Comparison of ENCODE assay signal across 10 mouse cellular contexts in the genomic region with DNA sequence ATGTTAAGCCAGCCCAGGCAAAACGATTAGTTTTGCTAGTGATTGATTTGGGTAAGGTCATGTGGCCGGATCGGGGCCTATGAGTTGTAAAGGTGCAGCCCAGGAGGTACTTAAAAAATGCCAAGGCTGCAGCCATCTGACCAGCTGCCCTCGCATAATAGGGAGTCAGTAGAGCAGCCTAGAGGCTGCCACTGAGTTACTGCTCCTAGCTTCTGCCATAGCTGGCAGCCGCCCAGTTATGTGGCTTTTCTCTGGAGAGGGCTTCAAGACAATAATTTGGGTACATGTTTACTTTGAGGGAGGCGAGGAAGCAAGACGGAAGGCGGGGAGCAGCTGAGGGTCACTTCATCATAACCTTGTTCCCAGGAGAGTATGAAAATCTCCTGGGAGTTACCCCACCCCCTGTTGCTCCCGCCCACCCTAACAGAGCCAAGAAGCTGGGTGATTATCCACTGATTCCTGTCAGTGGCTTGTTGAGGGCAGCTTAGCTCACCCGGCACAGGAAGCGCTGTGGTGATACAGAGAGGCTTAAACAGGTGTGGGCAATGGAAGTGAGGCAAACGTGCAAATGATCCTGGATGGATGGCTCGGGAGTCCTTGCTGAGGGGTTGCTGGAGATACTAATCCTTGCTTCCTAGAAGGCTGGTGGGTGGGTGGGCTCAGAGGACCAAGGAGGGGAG. TPM values are rescaled to one million over a fixed set of nuclear protein-coding genes. Genes with fewer than 3 reads are reported as not detected.
DNase-seq lines count a peak whose midpoint lies in the region; ATAC-seq and TF ChIP-seq lines count a peak whose summit lies in the region.
"Had no signal": no experiment of that assay in that cellular context is flagged by ENCODE, and none has a peak within 500 bp of the region (broad histone marks: within the 10 kb centered on the region; RNA-seq: fewer than 3 reads in every experiment).

No protein-coding gene starts in this region.

- 54% methylated on average over 13 of the region's 13 CpGs for WGBS in heart, embryonic 15.5 days
- WGBS in midbrain, embryonic 13.5 days: 34% methylated on average over 13 of the region's 13 CpGs
- 24% methylated on average over 13 of the region's 13 CpGs for WGBS in midbrain, embryonic 14.5 days
- WGBS in limb, embryonic 10.5 days: 45% methylated on average over 13 of the region's 13 CpGs

- no peaks in the 10 kb centered on the region for H3K79me2 ChIP-seq in myocyte (ENCODE audit: control insufficient read depth, insufficient read depth)

- no peak overlapping the region for H3K9ac ChIP-seq in heart, embryonic 15.5 days
- H3K9ac ChIP-seq in midbrain, embryonic 13.5 days (replicated peaks): no peak overlapping the region
- H3K9ac ChIP-seq in midbrain, embryonic 14.5 days (replicated peaks; ENCODE audit: low read length): no peak overlapping the region

- H3K27me3 ChIP-seq in heart, embryonic 15.5 days: 0 out of 2 replicates have a peak, but pooled peaks cover 3% of the 10 kb centered on the region
- no peaks in the 10 kb centered on the region for H3K27me3 ChIP-seq in midbrain, embryonic 13.5 days
- H3K27me3 ChIP-seq in midbrain, embryonic 14.5 days (ENCODE audit: control insufficient read depth, insufficient read depth, low read length): no peaks in the 10 kb centered on the region
- H3K27me3 ChIP-seq in limb, embryonic 10.5 days (ENCODE audit: low read depth, poor library complexity, severe bottlenecking): no peaks in the 10 kb centered on the region
- peaks cover 19% of the 10 kb centered on the region for H3K27me3 ChIP-seq in myocyte (ENCODE audit: control insufficient read depth, insufficient read depth, insufficient read length)

- 0 out of 2 replicates have a peak, but pooled peaks have one; percentile 3 for ATAC-seq in heart, embryonic 15.5 days (replicated peaks; ENCODE audit: insufficient number of reproducible peaks, insufficient read depth, low FRiP score, low read depth)
- no peak for ATAC-seq in midbrain, embryonic 13.5 days
- no peak for ATAC-seq in midbrain, embryonic 14.5 days (ENCODE audit: low FRiP score, low TSS enrichment)

- H3ac ChIP-seq in myocyte (ENCODE audit: control insufficient read depth, insufficient read length): no peak overlapping the region

- intact Hi-C loops in heart, postnatal 10 days (cut with DNase I): no loop called here

- no peak overlapping the region for H3K4me3 ChIP-seq in heart, embryonic 15.5 days
- no peak overlapping the region for H3K4me3 ChIP-seq in midbrain, embryonic 13.5 days (replicated peaks)
- no peak overlapping the region for H3K4me3 ChIP-seq in midbrain, embryonic 14.5 days (replicated peaks; ENCODE audit: low read depth, low read length)
- H3K4me3 ChIP-seq in limb, embryonic 10.5 days: no peak overlapping the region
- H3K4me3 ChIP-seq in myocyte: no peak overlapping the region

- H3K4me2 ChIP-seq in heart, embryonic 15.5 days: no peak overlapping the region
- no peak overlapping the region for H3K4me2 ChIP-seq in midbrain, embryonic 13.5 days (replicated peaks)
- no peak overlapping the region for H3K4me2 ChIP-seq in midbrain, embryonic 14.5 days (ENCODE audit: low read length)
- peak overlapping the region; percentile 64 for H3K4me2 ChIP-seq in myocyte (ENCODE audit: low read depth)

- H3K36me3 ChIP-seq in heart, embryonic 15.5 days: no peaks in the 10 kb centered on the region
- H3K36me3 ChIP-seq in midbrain, embryonic 13.5 days: no peaks in the 10 kb centered on the region
- H3K36me3 ChIP-seq in midbrain, embryonic 14.5 days (ENCODE audit: control insufficient read depth, insufficient read depth, low read length): no peaks in the 10 kb centered on the region
- H3K36me3 ChIP-seq in limb, embryonic 10.5 days: no peaks in the 10 kb centered on the region
- no peaks in the 10 kb centered on the region for H3K36me3 ChIP-seq in myocyte (ENCODE audit: control insufficient read depth, insufficient read depth)

- H3K27ac ChIP-seq in heart, embryonic 15.5 days: no peak overlapping the region
- H3K27ac ChIP-seq in midbrain, embryonic 13.5 days: peak overlapping the region; percentile 10; the same call in 1 of the 2 replicates
- H3K27ac ChIP-seq in midbrain, embryonic 14.5 days (replicated peaks; ENCODE audit: low read depth, low read length): no peak overlapping the region
- peak overlapping the region; percentile 77 for H3K27ac ChIP-seq in limb, embryonic 10.5 days

- H3K4me1 ChIP-seq in heart, embryonic 15.5 days (replicated peaks): peaks cover 16% of the 10 kb centered on the region
- peaks cover 30% of the 10 kb centered on the region for H3K4me1 ChIP-seq in midbrain, embryonic 13.5 days (replicated peaks)
- peaks cover 17% of the 10 kb centered on the region for H3K4me1 ChIP-seq in midbrain, embryonic 14.5 days (ENCODE audit: control insufficient read depth, insufficient read depth, low read length)
- peaks cover 45% of the 10 kb centered on the region for H3K4me1 ChIP-seq in limb, embryonic 10.5 days

- 0 out of 2 replicates have a peak, but pooled peaks cover 3% of the 10 kb centered on the region for H3K9me3 ChIP-seq in heart, embryonic 15.5 days (replicated peaks)
- no peaks in the 10 kb centered on the region for H3K9me3 ChIP-seq in midbrain, embryonic 13.5 days
- H3K9me3 ChIP-seq in midbrain, embryonic 14.5 days (ENCODE audit: control insufficient read depth, low read length): peaks cover 4% of the 10 kb centered on the region; the same call in 1 of the 2 replicates
- H3K9me3 ChIP-seq in limb, embryonic 10.5 days (replicated peaks): no peaks in the 10 kb centered on the region

- DNase-seq in heart, postnatal 10 days: no peak
- no peak for DNase-seq in midbrain, embryonic 14.5 days
- DNase-seq in limb, embryonic 10.5 days (ENCODE audit: low spot score): peak; percentile 35
- DNase-seq in heart, postnatal 4 days: no peak
- no peak for DNase-seq in left cerebral cortex, adult 9 months (ENCODE audit: low spot score in 2 of 2)
- DNase-seq: right cerebral cortex, adult 18-20 months; thymus, postnatal 25 days had no signal

- no peak for TF ChIP-seq POLR2A in myocyte (IDR thresholded peaks at IDR 0.05; ENCODE audit: insufficient read length, low read depth)

TF ChIP-seq in myocyte, 11 proteins besides CTCF, POLR2A, EP300 and RAD21:
- TF ChIP-seq REST (IDR thresholded peaks at IDR 0.05; ENCODE audit: insufficient read depth, insufficient read length) (no peak), MYOD1 (IDR thresholded peaks at IDR 0.05; ENCODE audit: control insufficient read depth in 1 of 3, insufficient read length in 2 of 3, low read depth in 2 of 3) (peak in 2 of 3 experiments; percentile 5 to 47)

RNA-seq across cellular contexts. Expression of gene Snx20, which starts 30.4 kb away (rescaled TPM):
- polyA plus RNA-seq in heart, embryonic 15.5 days (2015; fragmentation: Nextera tagmentation; extraction: Ambion mirVana): 2.3 and 2.9 TPM in 2 replicates
- total RNA-seq in heart, postnatal 10 days (2021): 1 to 10 TPM; 1.5 to 2.0 TPM
- polyA plus RNA-seq in midbrain, embryonic 13.5 days (2015; fragmentation: Nextera tagmentation; extraction: Ambion mirVana): 0.90 and 1.1 TPM in 2 replicates
- 0.82 and 1.1 TPM in 2 replicates for polyA plus RNA-seq in midbrain, embryonic 14.5 days (2014; fragmentation: Nextera tagmentation; extraction: Ambion mirVana)
- 0.31 and 0.63 TPM in 2 replicates for polyA plus RNA-seq in limb, embryonic 10.5 days (2016; fragmentation: Nextera tagmentation; extraction: Ambion mirVana)
- 0.07 TPM for polyA plus RNA-seq in myocyte (2012; fragmentation: generic; extraction: Trizol)
- 1 to 10 TPM; 1.2 to 2.1 TPM for total RNA-seq in heart, postnatal 4 days (2021)

RNA-seq across cellular contexts. Expression of gene Nod2, which starts 41.6 kb away (rescaled TPM):
- polyA plus RNA-seq in heart, embryonic 15.5 days (2015; fragmentation: Nextera tagmentation; extraction: Ambion mirVana): 0.06 and 0.15 TPM in 2 replicates
- 1 to 10 TPM; 1.0 to 1.4 TPM for total RNA-seq in heart, postnatal 10 days (2021)
- polyA plus RNA-seq in midbrain, embryonic 13.5 days (2015; fragmentation: Nextera tagmentation; extraction: Ambion mirVana): 0.06 and 0.08 TPM in 2 replicates
- 0.07 TPM in 2 replicates for polyA plus RNA-seq in midbrain, embryonic 14.5 days (2014; fragmentation: Nextera tagmentation; extraction: Ambion mirVana)
- polyA plus RNA-seq in limb, embryonic 10.5 days (2016; fragmentation: Nextera tagmentation; extraction: Ambion mirVana): 0.10 and 0.18 TPM in 2 replicates
- 1.6 TPM for polyA plus RNA-seq in myocyte (2012; fragmentation: generic; extraction: Trizol)
- total RNA-seq in heart, postnatal 4 days (2021): 1 to 10 TPM in 1 of 2 experiments, under 1 TPM in 1; 0.79 to 1.1 TPM

Comparison
In these comparisons a context has a peak if more than half of its experiments do, and no peak if none do; other contexts are left out.
1. H3K27ac ChIP-seq: peak in midbrain, embryonic 13.5 days (single experiment) and limb, embryonic 10.5 days (single experiment); none in heart, embryonic 15.5 days (single experiment) and midbrain, embryonic 14.5 days (single experiment).